Mouse (Mus musculus) forebrain, postnatal 0 days (tissue): ENCODE data around the gene Add2. TPM values are rescaled to one million over a fixed set of nuclear protein-coding genes. Genes with fewer than 3 reads are reported as not detected.

Experiments
- ATAC-seq: fragments of 200-750 bp; cut with Nextera tagmentation; 2 replicates; pipeline ENCODE4 v1.8.0; 2017; ENCODE audit warnings: mild to moderate bottlenecking, moderate library complexity
- DNase-seq: peaks from one replicate; pipeline ENCODE4 v3.0.0-alpha.2; 2015
- H3K27ac ChIP-seq: fragments of 300-500 bp; sonication (generic); 2 replicates; pipeline ENCODE4 v1.5.1; 2014; ENCODE audit warnings: low read depth, mild to moderate bottlenecking, antibody characterized with exemption, low read length, moderate library complexity, mixed read lengths
- H3K27me3 ChIP-seq: fragments of 300-500 bp; sonication (generic); 2 replicates; pipeline ENCODE4 v1.6.1; 2014; ENCODE audit warnings: mild to moderate bottlenecking, low read length, mixed read lengths; ENCODE audit not compliant: insufficient read depth
- H3K36me3 ChIP-seq: fragments of 300-500 bp; sonication (generic); 2 replicates; pipeline ENCODE4 v1.6.1; 2014; ENCODE audit warnings: mild to moderate bottlenecking, moderate library complexity; ENCODE audit not compliant: insufficient read depth
- H3K4me1 ChIP-seq: fragments of 300-500 bp; sonication (generic); 2 replicates; pipeline ENCODE4 v1.6.1; 2014; ENCODE audit warnings: antibody characterized with exemption; ENCODE audit not compliant: insufficient read depth
- H3K4me2 ChIP-seq: fragments of 300-500 bp; sonication (generic); 2 replicates; pipeline ENCODE4 v1.6.1; 2014; ENCODE audit warnings: low read depth, mild to moderate bottlenecking, moderate library complexity
- H3K4me3 ChIP-seq: fragments of 300-500 bp; sonication (generic); 2 replicates; pipeline ENCODE4 v1.5.1; 2014; ENCODE audit warnings: low read depth, low read length, mixed read lengths
- H3K9ac ChIP-seq: fragments of 300-500 bp; sonication (generic); 2 replicates; pipeline ENCODE4 v1.6.1; 2014; ENCODE audit warnings: mild to moderate bottlenecking
- H3K9me3 ChIP-seq: fragments of 300-500 bp; sonication (generic); 2 replicates; pipeline ENCODE4 v1.6.1; 2016; ENCODE audit warnings: low read length
- CTCF ChIP-seq: sonication (generic); IDR thresholded peaks from 2 replicates; pipeline ENCODE4 v1.5.1; 2016; ENCODE audit warnings: antibody characterized with exemption, control low read depth, low read depth
- WGBS: fragments of 180-500 bp; shearing (Covaris S2); extraction: QIAGEN DNeasy Blood & Tissue Kit; methylation state at CpG from one replicate; pipeline ENCODE4 v1.1.7; 2014; 5-methylcytosine and 5-hydroxymethylcytosine counted together
- polyA plus RNA-seq: library from polyadenylated mRNA; unstranded; fragments of >200 nt; fragmentation: Nextera tagmentation; extraction: Ambion mirVana; gene quantifications from 2 replicates; pipeline ENCODE4 v1.2.1, GENCODE M21; 2015
- total RNA-seq: library from RNA; depleted of rRNA; stranded (reverse); fragments of >200 nt; gene quantifications from 2 replicates; pipeline ENCODE4 v1.2.3, GENCODE M21; 2014

Gene Add2
- total and polyA plus RNA-seq, 2 experiments from 2014 or later = 186 to 267 TPM

- Histone ChIP-seq H3K4me3 (no peak overlapping the region), H3K9me3 (no peaks in the 10 kb centered on the region), H3K27ac (peak overlapping the region; percentile 89), H3K4me2 (no peak overlapping the region), H3K27me3 (no peaks in the 10 kb centered on the region), H3K9ac (0 out of 2 replicates have a peak overlapping the region, but pooled peaks have one; percentile 11), H3K36me3 (peaks cover 88% of the 10 kb centered on the region), H3K4me1 (peaks cover 10% of the 10 kb centered on the region; the same call in 1 of the 2 replicates)
- ATAC-seq (no peak), DNase-seq (no peak)
- no peak for TF ChIP-seq CTCF
- 78% methylated on average over 4 of the region's 4 CpGs for WGBS
Measured at GRCm38 (mm10) chr6:86103614-86104013, 75.1 kb downstream of the Add2 start.

DNA sequence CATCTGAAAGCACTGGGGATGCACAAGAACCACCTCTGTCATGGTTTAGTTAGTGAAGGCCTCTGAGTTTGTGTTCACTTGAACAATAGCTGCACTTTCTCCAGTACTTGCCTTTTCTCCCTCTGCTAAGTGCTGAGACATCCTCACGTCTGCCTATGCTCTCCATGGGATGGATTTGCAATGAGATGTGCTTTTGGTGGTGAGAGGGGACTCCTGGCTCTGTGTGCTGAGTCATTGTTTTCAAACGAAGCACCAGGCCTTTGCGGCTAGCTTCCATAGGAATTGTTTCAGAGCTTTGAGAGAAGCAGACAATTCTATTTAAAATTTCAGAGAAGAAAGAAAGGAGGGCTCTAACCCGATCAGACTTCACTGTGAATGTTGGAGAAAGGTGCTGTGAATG lies 76.2 kb downstream of the Add2 start:
- peaks cover 91% of the 10 kb centered on the region for H3K36me3 ChIP-seq
- TF ChIP-seq CTCF = no peak
- H3K4me3 ChIP-seq = no peak overlapping the region
- ATAC-seq (no peak), DNase-seq (no peak)
- H3K27me3 ChIP-seq = no peaks in the 10 kb centered on the region
- no peak overlapping the region for H3K4me2 ChIP-seq
- 68% methylated on average over 4 of the region's 4 CpGs for WGBS
- H3K9ac ChIP-seq = no peak overlapping the region
- no peak overlapping the region for H3K27ac ChIP-seq
- peaks cover 10% of the 10 kb centered on the region; the same call in 1 of the 2 replicates for H3K4me1 ChIP-seq
- H3K9me3 ChIP-seq = no peaks in the 10 kb centered on the region

DNA sequence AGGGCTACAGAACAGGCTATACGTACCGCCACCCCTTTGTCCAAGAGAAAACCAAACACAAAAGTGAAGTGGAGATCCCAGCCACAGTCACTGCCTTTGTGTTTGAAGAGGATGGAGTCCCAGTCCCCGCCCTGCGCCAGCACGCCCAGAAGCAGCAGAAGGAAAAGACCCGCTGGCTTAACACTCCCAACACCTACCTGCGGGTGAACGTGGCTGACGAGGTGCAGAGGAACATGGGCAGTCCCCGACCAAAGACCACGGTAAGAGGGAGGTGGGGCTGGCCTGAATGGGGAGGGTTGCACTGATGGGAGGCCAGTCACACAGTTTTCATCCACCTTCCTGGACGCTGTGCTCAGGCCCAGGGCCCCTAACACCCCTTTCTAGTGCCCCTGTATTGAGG lies 77.6 kb downstream of the Add2 start:
- H3K9ac ChIP-seq = no peak overlapping the region
- DNase-seq = no peak
- H3K27ac ChIP-seq = no peak overlapping the region
- ATAC-seq = no peak
- 84% methylated on average over 12 of the region's 12 CpGs for WGBS
- H3K4me3 ChIP-seq = no peak overlapping the region
- peaks cover 10% of the 10 kb centered on the region; the same call in 1 of the 2 replicates for H3K4me1 ChIP-seq
- H3K9me3 ChIP-seq = no peaks in the 10 kb centered on the region
- H3K27me3 ChIP-seq = no peaks in the 10 kb centered on the region
- H3K36me3 ChIP-seq = peaks cover 90% of the 10 kb centered on the region
- no peak for TF ChIP-seq CTCF
- H3K4me2 ChIP-seq = no peak overlapping the region

DNA sequence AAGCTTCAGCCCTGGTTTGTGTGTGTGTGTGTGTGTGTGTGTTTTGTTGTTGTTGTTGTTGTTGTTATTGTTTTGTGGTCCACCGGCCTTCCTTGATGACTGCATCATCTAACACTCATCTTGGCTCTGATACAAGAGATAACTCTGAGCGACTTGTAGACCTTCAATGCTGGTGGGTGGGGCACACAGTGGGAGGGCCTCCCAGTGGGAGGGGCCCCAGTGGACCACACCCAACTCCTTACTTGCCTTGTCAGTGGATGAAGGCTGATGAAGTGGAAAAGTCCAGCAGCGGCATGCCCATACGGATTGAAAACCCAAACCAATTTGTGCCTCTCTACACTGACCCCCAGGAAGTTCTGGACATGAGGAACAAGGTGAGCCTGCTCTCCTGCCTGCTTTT lies 78.6 kb downstream of the Add2 start:
- TF ChIP-seq CTCF = no peak
- no peak overlapping the region for H3K4me2 ChIP-seq
- H3K9ac ChIP-seq = no peak overlapping the region
- peaks cover 10% of the 10 kb centered on the region; the same call in 1 of the 2 replicates for H3K4me1 ChIP-seq
- 86% methylated on average over 4 of the region's 4 CpGs for WGBS
- H3K9me3 ChIP-seq = no peaks in the 10 kb centered on the region
- no peak for ATAC-seq
- no peak overlapping the region for H3K4me3 ChIP-seq
- peaks cover 90% of the 10 kb centered on the region for H3K36me3 ChIP-seq
- no peak for DNase-seq
- no peak overlapping the region for H3K27ac ChIP-seq
- H3K27me3 ChIP-seq = no peaks in the 10 kb centered on the region

- 92% methylated on average over 3 of the region's 3 CpGs for WGBS
- no peak overlapping the region for H3K9ac ChIP-seq
- no peaks in the 10 kb centered on the region for H3K4me1 ChIP-seq
- H3K9me3 ChIP-seq = no peaks in the 10 kb centered on the region
- H3K4me3 ChIP-seq = no peak overlapping the region
- H3K36me3 ChIP-seq = peaks cover 94% of the 10 kb centered on the region
- no peak overlapping the region for H3K4me2 ChIP-seq
- DNase-seq = no peak
- TF ChIP-seq CTCF = no peak
- H3K27ac ChIP-seq = no peak overlapping the region
- ATAC-seq = no peak
- H3K27me3 ChIP-seq = no peaks in the 10 kb centered on the region
Measured at GRCm38 (mm10) chr6:86115843-86116242, 87.4 kb downstream of the Add2 start.

DNA sequence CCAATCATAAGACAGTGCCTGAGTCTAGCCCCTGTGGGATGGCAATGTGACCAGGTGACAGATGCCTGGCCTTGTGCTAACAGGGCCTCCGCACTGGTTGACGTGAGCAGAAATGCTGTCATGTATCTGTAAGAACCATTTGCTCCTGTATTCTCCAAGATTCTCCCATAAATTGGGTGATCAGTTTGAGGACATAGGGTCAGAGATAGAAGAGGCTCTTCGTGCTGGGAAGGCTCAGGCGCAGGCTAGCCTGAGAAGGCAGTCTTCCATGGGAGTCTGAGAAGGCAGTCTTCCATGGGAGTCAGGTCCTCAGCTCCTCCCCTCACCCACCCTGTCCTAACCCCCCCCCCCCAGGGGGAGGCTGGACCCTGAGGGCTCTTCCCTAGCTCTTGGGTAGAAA lies 94.6 kb downstream of the Add2 start:
- no peak for DNase-seq
- no peak for ATAC-seq
- H3K4me2 ChIP-seq = no peak overlapping the region
- no peak for TF ChIP-seq CTCF
- H3K4me3 ChIP-seq = no peak overlapping the region
- WGBS = 88% methylated on average over 4 of the region's 4 CpGs
- no peaks in the 10 kb centered on the region for H3K9me3 ChIP-seq
- no peaks in the 10 kb centered on the region for H3K4me1 ChIP-seq
- no peak overlapping the region for H3K27ac ChIP-seq
- H3K27me3 ChIP-seq = no peaks in the 10 kb centered on the region
- H3K9ac ChIP-seq = no peak overlapping the region
- peaks cover 36% of the 10 kb centered on the region for H3K36me3 ChIP-seq

DNA sequence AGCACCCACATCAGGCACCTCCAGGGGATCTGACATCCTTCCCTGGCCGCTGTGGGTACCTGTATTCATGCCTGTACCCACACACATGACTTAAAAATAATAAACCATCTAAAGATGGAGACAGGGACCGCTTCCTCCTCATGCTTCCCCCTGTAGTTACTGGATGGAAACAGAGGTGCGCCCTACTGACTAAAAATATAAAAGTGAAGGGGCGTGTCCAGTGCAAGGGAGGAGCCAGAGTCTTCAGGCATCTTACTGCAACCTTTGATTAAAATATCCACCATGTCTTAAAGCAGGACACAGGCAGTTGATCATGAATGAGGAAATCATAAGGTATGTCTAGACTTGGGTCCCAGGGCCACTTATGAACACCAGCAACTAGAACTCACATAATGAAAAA lies 97.3 kb downstream of the Add2 start:
- Histone ChIP-seq H3K4me3 (no peak overlapping the region), H3K9ac (no peak overlapping the region), H3K9me3 (no peaks in the 10 kb centered on the region), H3K27me3 (no peaks in the 10 kb centered on the region), H3K27ac (no peak overlapping the region), H3K4me2 (no peak overlapping the region), H3K36me3 (peaks cover 9% of the 10 kb centered on the region; the same call in 1 of the 2 replicates), H3K4me1 (no peaks in the 10 kb centered on the region)
- ATAC-seq (no peak), DNase-seq (no peak)
- WGBS = 77% methylated on average over 4 of the region's 4 CpGs
- TF ChIP-seq CTCF = no peak
